In the genomic region with DNA sequence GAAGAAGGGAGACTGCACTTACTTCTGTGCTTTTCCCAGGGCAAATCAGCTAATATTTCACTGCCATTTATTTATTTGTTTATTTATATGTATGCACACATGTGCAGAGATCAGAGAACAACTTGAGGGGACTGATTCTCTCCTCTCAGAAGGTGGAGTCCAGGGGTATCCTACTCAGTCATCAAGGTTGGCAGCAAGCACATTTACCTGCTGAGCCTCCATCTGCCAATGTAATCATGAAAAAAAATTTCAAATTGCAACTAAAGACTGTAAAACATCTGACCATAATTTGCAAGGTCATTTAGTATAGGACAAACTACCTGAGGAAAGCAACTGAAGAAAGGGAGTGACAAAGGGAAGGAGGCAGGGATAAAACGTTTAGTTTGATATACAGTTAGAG, we compare ENCODE assay signal across 27 mouse cellular contexts. TPM values are rescaled to one million over a fixed set of nuclear protein-coding genes. Genes with fewer than 3 reads are reported as not detected.
"Had no signal": no experiment of that assay in that cellular context is flagged by ENCODE, and none has a peak within 500 bp of the region (broad histone marks: within the 10 kb centered on the region; RNA-seq: fewer than 3 reads in every experiment).

No protein-coding gene starts in this region.

- H3K9me3 ChIP-seq: heart, embryonic 13.5 days; heart, embryonic 15.5 days; hindbrain, embryonic 13.5 days; kidney, embryonic 15.5 days; limb, embryonic 13.5 days; limb, embryonic 15.5 days; liver, embryonic 12.5 days had no signal

- ATAC-seq: hindbrain, embryonic 16.5 days; intestine, embryonic 16.5 days; liver, embryonic 12.5 days had no signal

- H3K36me3 ChIP-seq: heart, embryonic 13.5 days; heart, embryonic 15.5 days; hindbrain, embryonic 13.5 days; kidney, embryonic 15.5 days; limb, embryonic 13.5 days; limb, embryonic 15.5 days; liver, embryonic 12.5 days had no signal

- H3K9ac ChIP-seq: heart, embryonic 13.5 days; heart, embryonic 15.5 days; hindbrain, embryonic 13.5 days; kidney, embryonic 15.5 days; limb, embryonic 13.5 days; limb, embryonic 15.5 days; liver, embryonic 12.5 days; liver, embryonic 14.5 days had no signal

- H3K4me1 ChIP-seq: heart, embryonic 13.5 days; heart, embryonic 15.5 days; hindbrain, embryonic 13.5 days; kidney, embryonic 15.5 days; limb, embryonic 13.5 days; limb, embryonic 15.5 days; liver, embryonic 12.5 days had no signal

- H3K27ac ChIP-seq: heart, adult 2 months; heart, embryonic 13.5 days; heart, embryonic 15.5 days; hindbrain, embryonic 13.5 days; kidney, embryonic 15.5 days; kidney, postnatal 0 days; left cerebral cortex, adult 2 months; limb, embryonic 13.5 days; limb, embryonic 15.5 days; liver, embryonic 12.5 days; liver, embryonic 14.5 days had no signal

- H3K4me2 ChIP-seq: heart, embryonic 11.5 days; heart, embryonic 13.5 days; heart, embryonic 15.5 days; hindbrain, embryonic 13.5 days; kidney, embryonic 15.5 days; limb, embryonic 13.5 days; limb, embryonic 15.5 days; liver, embryonic 12.5 days had no signal

- H3K27me3 ChIP-seq: heart, embryonic 13.5 days; heart, embryonic 15.5 days; hindbrain, embryonic 13.5 days; kidney, embryonic 15.5 days; limb, embryonic 13.5 days; limb, embryonic 15.5 days; liver, embryonic 12.5 days had no signal

- H3K4me3 ChIP-seq: heart, adult 2 months; heart, embryonic 13.5 days; heart, embryonic 15.5 days; hindbrain, embryonic 13.5 days; kidney, embryonic 15.5 days; left cerebral cortex, adult 2 months; limb, embryonic 13.5 days; limb, embryonic 15.5 days; liver, embryonic 12.5 days had no signal

- DNase-seq: gastrocnemius, postnatal 14 days; gastrocnemius, postnatal 36 days; heart, adult 11 months; heart, adult 2 months; heart, postnatal 14 days; heart, postnatal 36 days; kidney, adult 11 months; kidney, adult 2 months; kidney, adult 9 months; kidney, postnatal 14 days; kidney, postnatal 36 days; layer of hippocampus, adult 9-11 months; layer of hippocampus, postnatal 36 days had no signal

RNA-seq across cellular contexts. Expression of a gene that starts 49.3 kb away (rescaled TPM):
- polyA plus RNA-seq: liver, adult 2 months had no signal

RNA-seq across cellular contexts. Expression of a gene that starts 58.1 kb away (rescaled TPM):
- polyA plus RNA-seq: liver, adult 2 months had no signal
